In genomic region chr9:119403236-119403641, GRCm38 (mm10) we compare ENCODE assay signal across 8 mouse cellular contexts. TPM values are rescaled to one million over a fixed set of nuclear protein-coding genes. Genes with fewer than 3 reads are reported as not detected.
DNase-seq lines count a peak whose midpoint lies in the region; ATAC-seq and TF ChIP-seq lines count a peak whose summit lies in the region.

No protein-coding gene starts in this region.

- no peaks in the 10 kb centered on the region for H3K36me3 ChIP-seq in C2C12 (ENCODE audit: control insufficient read depth, insufficient read depth)
- peaks cover 37% of the 10 kb centered on the region for H3K36me3 ChIP-seq in embryonic facial prominence, embryonic 10.5 days (replicated peaks)
- H3K36me3 ChIP-seq in heart, embryonic 15.5 days: no peaks in the 10 kb centered on the region

- H3K4me2 ChIP-seq in heart, embryonic 15.5 days: peak overlapping the region; percentile 87

- CTCF ChIA-PET in Patski (lab: Charles Lee): no interaction called here

- peak overlapping the region; percentile 100 for H3K27ac ChIP-seq in embryonic facial prominence, embryonic 10.5 days (replicated peaks)
- peak overlapping the region; percentile 97; the same call in 1 of the 2 replicates for H3K27ac ChIP-seq in heart, embryonic 15.5 days
- H3K27ac ChIP-seq in layer of hippocampus, adult 2 months: peak overlapping the region; percentile 95

- H3K27me3 ChIP-seq in C2C12 (ENCODE audit: control insufficient read depth, insufficient read depth, insufficient read length) (peaks cover 3% of the 10 kb centered on the region), Patski (no peaks in the 10 kb centered on the region)
- no peaks in the 10 kb centered on the region for H3K27me3 ChIP-seq in embryonic facial prominence, embryonic 10.5 days (replicated peaks; ENCODE audit: low read depth, poor library complexity, severe bottlenecking)
- no peaks in the 10 kb centered on the region for H3K27me3 ChIP-seq in heart, embryonic 15.5 days

- peak overlapping the region; percentile 88 for H3K9ac ChIP-seq in heart, embryonic 15.5 days

- peaks cover 47% of the 10 kb centered on the region for H3K4me1 ChIP-seq in embryonic facial prominence, embryonic 10.5 days
- peaks cover 25% of the 10 kb centered on the region for H3K4me1 ChIP-seq in heart, embryonic 15.5 days (replicated peaks)

- no peaks in the 10 kb centered on the region for H3K79me3 ChIP-seq in C2C12 (ENCODE audit: low read depth)

- peak overlapping the region; percentile 77 for H3ac ChIP-seq in C2C12 (ENCODE audit: control insufficient read depth, insufficient read length, low read depth)

- H3K79me2 ChIP-seq in C2C12 (ENCODE audit: control insufficient read depth, insufficient read depth): no peaks in the 10 kb centered on the region

- in situ Hi-C loops in Patski (cut with MboI; ENCODE audit: low pct_unique_long_range_greater_than_20kb): loop anchor here (5.0 kb wide), 1 partner anchor 41 kb away; no protein-coding TSS in a partner anchor

- ATAC-seq in Patski: peak; percentile 1
- ATAC-seq in heart, embryonic 15.5 days (replicated peaks; ENCODE audit: insufficient number of reproducible peaks, insufficient read depth, low FRiP score, low read depth): no peak

- peak overlapping the region; percentile 41 for H3K4me3 ChIP-seq in C2C12 (ENCODE audit: insufficient read depth, poor library complexity, severe bottlenecking)
- H3K4me3 ChIP-seq in embryonic facial prominence, embryonic 10.5 days: peak overlapping the region; percentile 91
- peak overlapping the region; percentile 93 for H3K4me3 ChIP-seq in heart, embryonic 15.5 days
- peak overlapping the region; percentile 75 for H3K4me3 ChIP-seq in layer of hippocampus, adult 2 months

- DNase-seq in Patski (ENCODE audit: low read depth, low spot score): no peak
- peak; percentile 86 for DNase-seq in embryonic facial prominence, embryonic 10.5 days (ENCODE audit: low spot score)
- DNase-seq in layer of hippocampus, adult 2 months (ENCODE audit: low spot score in 2 of 2): peak; percentile 21 to 30
- DNase-seq in lung, postnatal 10 days: peak; percentile 65
- DNase-seq in right cerebral cortex, postnatal 10 days (ENCODE audit: low spot score in 2 of 2): peak; percentile 55 to 63
- DNase-seq in spleen, postnatal 36 days (ENCODE audit: low spot score in 2 of 2): no peak

- no peaks in the 10 kb centered on the region for H3K9me3 ChIP-seq in embryonic facial prominence, embryonic 10.5 days
- no peaks in the 10 kb centered on the region for H3K9me3 ChIP-seq in heart, embryonic 15.5 days (replicated peaks)

- POLR2A ChIA-PET in Patski (lab: Charles Lee): no interaction called here

- TF ChIP-seq CTCF in C2C12 (IDR thresholded peaks at IDR 0.05; ENCODE audit: control insufficient read depth, insufficient read depth, insufficient read length) (no peak), Patski (IDR thresholded peaks at IDR 0.05) (no peak)
- no peak for TF ChIP-seq CTCF in layer of hippocampus, adult 2 months (conservative IDR thresholded peaks at IDR 0.05)

- WGBS in embryonic facial prominence, embryonic 10.5 days: under 1% methylated on average over 26 of the region's 26 CpGs
- under 1% methylated on average over 26 of the region's 26 CpGs for WGBS in heart, embryonic 15.5 days

TF ChIP-seq in C2C12, 6 proteins besides CTCF, POLR2A, EP300 and RAD21:
- TF ChIP-seq MYOG (IDR thresholded peaks at IDR 0.05; ENCODE audit: control insufficient read depth, extremely low read depth, insufficient read length): no peak

RNA-seq across cellular contexts. Expression of gene Acvr2b, which starts 1.3 kb away (rescaled TPM):
- polyA plus RNA-seq in C2C12 (2012; fragmentation: generic; extraction: Trizol) (0.83 TPM), Patski (2021) (4.0 TPM)
- 78.6 and 85.6 TPM in 2 replicates for polyA plus RNA-seq in embryonic facial prominence, embryonic 10.5 days (2016; fragmentation: Nextera tagmentation; extraction: Ambion mirVana)
- polyA plus RNA-seq in heart, embryonic 15.5 days (2015; fragmentation: Nextera tagmentation; extraction: Ambion mirVana): 9.5 and 12.6 TPM in 2 replicates
- 10 to 100 TPM; 13.9 to 14.8 TPM for total RNA-seq in layer of hippocampus, adult 2 months (2021)

RNA-seq across cellular contexts. Expression of gene Slc22a14, which starts 37.9 kb away (rescaled TPM):
- polyA plus RNA-seq in C2C12 (2012; fragmentation: generic; extraction: Trizol) (not detected), Patski (2021) (0.26 TPM)
- not detected in 2 replicates for polyA plus RNA-seq in embryonic facial prominence, embryonic 10.5 days (2016; fragmentation: Nextera tagmentation; extraction: Ambion mirVana)
- 0.11 and 0.25 TPM in 2 replicates for polyA plus RNA-seq in heart, embryonic 15.5 days (2015; fragmentation: Nextera tagmentation; extraction: Ambion mirVana)
- total RNA-seq in layer of hippocampus, adult 2 months (2021): not detected

RNA-seq across cellular contexts. Expression of gene Exog, which starts 41.5 kb away (rescaled TPM):
- polyA plus RNA-seq in C2C12 (2012; fragmentation: generic; extraction: Trizol) (7.3 TPM), Patski (2021) (5.7 TPM)
- polyA plus RNA-seq in embryonic facial prominence, embryonic 10.5 days (2016; fragmentation: Nextera tagmentation; extraction: Ambion mirVana): 44.2 and 45.3 TPM in 2 replicates
- 9.7 and 12.0 TPM in 2 replicates for polyA plus RNA-seq in heart, embryonic 15.5 days (2015; fragmentation: Nextera tagmentation; extraction: Ambion mirVana)
- 10 to 100 TPM; 17.1 to 19.1 TPM for total RNA-seq in layer of hippocampus, adult 2 months (2021)

RNA-seq across cellular contexts. Expression of gene Xylb, which starts 46.1 kb away (rescaled TPM):
- polyA plus RNA-seq in C2C12 (2012; fragmentation: generic; extraction: Trizol): 3.1 TPM
- polyA plus RNA-seq in Patski (2021): 5.1 TPM
- 9.3 and 9.8 TPM in 2 replicates for polyA plus RNA-seq in embryonic facial prominence, embryonic 10.5 days (2016; fragmentation: Nextera tagmentation; extraction: Ambion mirVana)
- 1.1 and 2.6 TPM in 2 replicates for polyA plus RNA-seq in heart, embryonic 15.5 days (2015; fragmentation: Nextera tagmentation; extraction: Ambion mirVana)
- 1 to 10 TPM; 4.9 to 5.1 TPM for total RNA-seq in layer of hippocampus, adult 2 months (2021)

Comparison
In these comparisons a context has a peak if more than half of its experiments do, and no peak if none do; other contexts are left out.
1. H3K4me3 ChIP-seq: peak in every context shown above with its lines; median percentile 93 in heart, embryonic 15.5 days; 91 in embryonic facial prominence, embryonic 10.5 days; 75 in layer of hippocampus, adult 2 months; 41 in C2C12.
2. DNase-seq: peak in embryonic facial prominence, embryonic 10.5 days (single experiment), layer of hippocampus, adult 2 months (2 of 2), lung, postnatal 10 days (single experiment) and right cerebral cortex, postnatal 10 days (2 of 2); none in Patski (single experiment) and spleen, postnatal 36 days (0 of 2).
3. Peak in every context shown above with its lines, with median percentiles within 50 percentile points of each other: H3K27ac ChIP-seq.